Mouse (Mus musculus): ENCODE measurements around the gene Ikbke.
A peak's percentile ranks its signal among the peaks of the same experiment; 100 is the strongest.

Ikbke gene

DNA sequence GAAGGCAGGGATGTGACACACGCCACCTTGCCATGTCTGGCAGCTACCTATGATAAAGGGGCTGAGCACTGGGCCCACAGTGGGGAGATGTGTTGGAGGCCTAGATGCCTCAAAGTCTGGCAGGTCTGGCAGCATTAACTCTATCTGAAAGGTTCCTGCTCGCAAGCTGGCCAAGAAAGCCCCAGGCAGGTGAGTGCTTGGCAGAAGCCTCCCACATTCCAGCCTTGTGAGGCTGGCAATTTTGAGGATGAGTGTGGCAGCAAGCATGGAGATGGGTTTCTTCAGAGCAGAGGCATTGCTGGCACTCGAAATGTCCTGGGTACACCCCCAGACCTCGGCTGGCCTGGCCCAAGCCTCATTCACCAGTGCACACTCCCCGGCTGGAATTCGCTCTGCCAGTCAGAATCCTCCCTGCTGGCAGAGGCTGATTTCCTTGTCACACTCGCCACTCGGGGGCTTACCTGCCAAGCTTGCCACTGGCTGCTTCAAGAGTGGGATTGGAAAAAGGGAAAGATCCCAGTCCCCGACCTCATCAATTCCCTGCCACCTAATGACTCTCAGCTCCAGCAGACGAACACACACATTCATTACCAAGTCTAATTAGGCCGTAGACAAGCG lies 39.7 kb downstream of the Ikbke start:
- DNase-seq (ENCODE audit: low spot score in 2 of 2), result no peak

GRCm38 (mm10) chr1:131238931-131239381 lies 40.5 kb downstream of the Ikbke start:
- DNase-seq (ENCODE audit: low spot score in 2 of 2), result no peak

GRCm38 (mm10) chr1:131236077-131236476 lies 43.3 kb downstream of the Ikbke start:
- DNase-seq (ENCODE audit: low spot score in 2 of 2), result no peak

- DNase-seq (ENCODE audit: low spot score in 2 of 2), result no peak
Observed at GRCm38 (mm10) chr1:131233527-131233926, 45.9 kb downstream of the Ikbke start.

DNA sequence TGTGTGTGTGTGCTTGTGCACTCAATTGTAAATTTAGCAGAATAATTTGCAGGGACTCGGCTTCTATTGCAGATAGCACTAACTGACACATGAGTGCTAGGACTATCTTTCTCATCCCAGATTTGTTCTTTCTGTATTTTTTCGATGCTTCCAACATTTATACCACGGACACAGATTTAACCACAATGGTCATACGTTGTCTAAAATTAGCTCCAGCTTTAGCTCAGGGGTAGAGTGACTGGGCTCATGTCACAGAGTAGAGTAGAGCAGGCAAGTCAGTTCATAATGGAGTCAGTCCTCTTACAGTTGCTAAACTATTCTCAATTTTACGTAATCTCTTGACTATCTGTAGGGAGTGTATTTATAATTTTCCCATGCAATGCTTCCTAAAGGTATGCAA lies 50.7 kb downstream of the Ikbke start:
- DNase-seq (ENCODE audit: low spot score in 2 of 2), result no peak

DNA sequence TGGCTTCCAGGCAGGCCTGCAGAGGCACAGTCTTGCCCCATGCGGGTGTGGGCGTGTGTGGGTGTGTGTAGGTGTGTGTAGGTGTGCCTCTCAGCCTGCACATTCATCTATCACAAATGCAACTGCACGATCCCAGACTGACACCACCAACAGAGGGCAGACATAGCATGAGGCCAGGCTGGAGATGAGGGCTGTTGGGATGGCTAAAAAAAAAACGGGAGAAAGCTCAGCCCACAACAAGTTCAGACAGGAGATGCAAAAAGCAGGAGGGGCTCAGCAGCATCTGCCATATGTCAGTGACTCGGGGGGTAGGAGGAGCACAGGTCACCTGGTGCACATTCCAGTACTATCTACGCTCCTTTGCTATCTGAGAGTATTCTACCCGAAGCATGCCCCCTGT lies 51.2 kb downstream of the Ikbke start:
- no peak for DNase-seq (ENCODE audit: low spot score in 2 of 2)

GRCm38 (mm10) chr1:131224848-131225471 lies 54.4 kb downstream of the Ikbke start:
- no peak for DNase-seq (ENCODE audit: low spot score in 2 of 2)

DNA sequence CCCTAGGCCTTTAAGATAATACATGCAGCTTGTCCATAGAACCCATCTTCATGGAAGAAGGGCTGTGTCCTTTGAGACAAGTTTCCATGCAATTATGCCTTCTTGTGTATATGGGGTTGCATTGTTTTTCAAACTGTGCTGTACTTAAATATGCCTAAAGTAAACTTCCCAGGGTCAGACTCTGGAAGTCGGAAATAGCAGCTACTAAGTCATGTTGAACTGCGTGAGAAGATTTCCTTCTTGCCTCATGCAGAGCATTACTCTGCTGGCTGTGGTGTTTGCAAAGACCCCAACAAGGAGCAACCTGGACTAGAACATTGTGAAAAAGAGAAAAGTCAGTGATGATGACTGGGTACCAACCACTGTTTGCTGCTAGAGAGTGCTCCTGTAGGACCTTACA lies 56.1 kb downstream of the Ikbke start:
- DNase-seq (ENCODE audit: low spot score in 2 of 2), result no peak

GRCm38 (mm10) chr1:131221822-131222590 lies 57.4 kb downstream of the Ikbke start:
- DNase-seq (ENCODE audit: low spot score in 2 of 2), result no peak

- DNase-seq (ENCODE audit: low spot score in 2 of 2), result no peak
Observed at GRCm38 (mm10) chr1:131218933-131219332, 60.5 kb downstream of the Ikbke start.

- no peak for DNase-seq (ENCODE audit: low spot score in 2 of 2)
Observed at GRCm38 (mm10) chr1:131213361-131213760, 66.0 kb downstream of the Ikbke start.

GRCm38 (mm10) chr1:131212956-131213355 lies 66.5 kb downstream of the Ikbke start:
- DNase-seq (ENCODE audit: low spot score in 2 of 2), result no peak

GRCm38 (mm10) chr1:131211655-131212054 lies 67.8 kb downstream of the Ikbke start:
- no peak for DNase-seq (ENCODE audit: low spot score in 2 of 2)

- no peak for DNase-seq (ENCODE audit: low spot score in 2 of 2)
Observed at GRCm38 (mm10) chr1:131209971-131210426, 69.4 kb downstream of the Ikbke start.

- no peak for DNase-seq (ENCODE audit: low spot score in 2 of 2)
Observed at GRCm38 (mm10) chr1:131208800-131209199, 70.6 kb downstream of the Ikbke start.

- DNase-seq (ENCODE audit: low spot score in 2 of 2), result no peak
Observed at GRCm38 (mm10) chr1:131208081-131208480, 71.3 kb downstream of the Ikbke start.

GRCm38 (mm10) chr1:131207531-131207930 lies 71.9 kb downstream of the Ikbke start:
- peak in 1 of 2 experiments; percentile 57 for DNase-seq (ENCODE audit: low spot score in 2 of 2)

GRCm38 (mm10) chr1:131206342-131206741 lies 73.1 kb downstream of the Ikbke start:
- DNase-seq (ENCODE audit: low spot score in 2 of 2), result no peak

- no peak for DNase-seq (ENCODE audit: low spot score in 2 of 2)
Observed at GRCm38 (mm10) chr1:131204461-131204860, 74.9 kb downstream of the Ikbke start.

Data from frontal cortex, postnatal 10 days (tissue).